Mouse (Mus musculus) cerebellum, adult 11-12 months (tissue): ENCODE results near the gene Skiv2l.
"Not testable (repeated sequence)": the region's sequence is repeated elsewhere in the genome, so short reads cannot be mapped to it uniquely, and the experiment has no call there.

Source experiments
- DNase-seq: peaks from one replicate; pipeline ENCODE4 v3.0.0; 2022

The Skiv2l gene

GRCm38 (mm10) chr17:34865981-34866380 lies 16.0 kb upstream of the Skiv2l start:
- no peak for DNase-seq

GRCm38 (mm10) chr17:34862416-34863081 lies 12.5 kb upstream of the Skiv2l start, which contains the start of gene Cfb:
Gene Cfb (minus strand): TSS chr17:34862518.
- no peak for DNase-seq

GRCm38 (mm10) chr17:34861704-34862415 lies 11.8 kb upstream of the Skiv2l start:
- no peak for DNase-seq

GRCm38 (mm10) chr17:34860514-34860913 lies 10.5 kb upstream of the Skiv2l start:
- no peak for DNase-seq

- DNase-seq, result no peak
Observed at GRCm38 (mm10) chr17:34858670-34859069, 8.7 kb upstream of the Skiv2l start.

GRCm38 (mm10) chr17:34855825-34856224 lies 5.8 kb upstream of the Skiv2l start:
- no peak for DNase-seq

- DNase-seq, result no peak
Observed at GRCm38 (mm10) chr17:34854761-34855160, 4.8 kb upstream of the Skiv2l start.

GRCm38 (mm10) chr17:34853511-34853910 lies 3.5 kb upstream of the Skiv2l start:
- DNase-seq, result no peak

GRCm38 (mm10) chr17:34850517-34851125 lies 611 bp upstream of the Skiv2l start:
- DNase-seq, result no peak

- no peak for DNase-seq
Observed at GRCm38 (mm10) chr17:34847615-34848014, 2.4 kb downstream of the Skiv2l start.

- no peak for DNase-seq
Observed at GRCm38 (mm10) chr17:34847192-34847591, 2.8 kb downstream of the Skiv2l start.

GRCm38 (mm10) chr17:34844884-34845283 lies 5.1 kb downstream of the Skiv2l start:
- DNase-seq, result no peak

- no peak for DNase-seq
Observed at GRCm38 (mm10) chr17:34840736-34841307, 9.2 kb downstream of the Skiv2l start.

- DNase-seq, result no peak
Observed at GRCm38 (mm10) chr17:34838785-34839184, 11.2 kb downstream of the Skiv2l start.

GRCm38 (mm10) chr17:34837464-34838324 lies 12.3 kb downstream of the Skiv2l start:
- DNase-seq, result no peak

GRCm38 (mm10) chr17:34836856-34837221 lies 13.2 kb downstream of the Skiv2l start, which contains the start of the genes Stk19 and Dxo:
Gene Stk19 (minus strand): TSS chr17:34836945.
Gene Dxo (plus strand): TSS chr17:34837019.
- peak; percentile 95 for DNase-seq

GRCm38 (mm10) chr17:34836155-34836855 lies 13.7 kb downstream of the Skiv2l start:
- no peak for DNase-seq

GRCm38 (mm10) chr17:34830776-34831175 lies 19.2 kb downstream of the Skiv2l start:
- not testable (repeated sequence) for DNase-seq

- no peak for DNase-seq
Observed at GRCm38 (mm10) chr17:34814818-34815370, 35.1 kb downstream of the Skiv2l start.

- DNase-seq, result not testable (repeated sequence)
Observed at GRCm38 (mm10) chr17:34813747-34814146, 36.3 kb downstream of the Skiv2l start.

GRCm38 (mm10) chr17:34811275-34811674 lies 38.7 kb downstream of the Skiv2l start:
- no peak for DNase-seq
